Comparison of ENCODE assay signal across 8 mouse cellular contexts in genomic region chr4:58082588-58082987, GRCm38 (mm10).
DNase-seq lines count a peak whose midpoint lies in the region; ATAC-seq lines count a peak whose summit lies in the region.

No protein-coding gene starts in this region.

- peak; percentile 71 for ATAC-seq in common myeloid progenitor, adult 5-6 weeks (replicated peaks; ENCODE audit: low read depth, poor library complexity, severe bottlenecking)

- intact Hi-C loops in gastrocnemius, postnatal 14 days (cut with DNase I; ENCODE audit: low total_unique reads), result loop anchor here (10.0 kb wide), 1 partner anchor 162 kb away; no protein-coding TSS in a partner anchor

- peak; percentile 49 for DNase-seq in CD4-positive helper T cell, adult 2 months (ENCODE audit: low read depth, low spot score)
- DNase-seq in adipocyte (ENCODE audit: low spot score), result peak; percentile 77
- DNase-seq in gastrocnemius, postnatal 14 days, result peak; percentile 57
- DNase-seq in layer of hippocampus, adult 11-12 months (ENCODE audit: low spot score), result peak; percentile 72
- peak; percentile 77 for DNase-seq in lung, postnatal 10 days
- DNase-seq in retina, postnatal 1 day, result peak; percentile 67
- DNase-seq in urinary bladder, adult 2 months (ENCODE audit: low spot score), result peak; percentile 48

Comparison
In these comparisons a context has a peak if more than half of its experiments do, and no peak if none do; other contexts are left out.
1. Peak in every context shown above with its lines: DNase-seq and ATAC-seq.